Mouse (Mus musculus) embryonic fibroblast, embryonic 13.5 days (primary cell): ENCODE results near the gene Cyb561.

Source experiments
- CTCF ChIP-seq: IDR thresholded peaks from 2 replicates; pipeline ENCODE4 v1.5.1; 2011; ENCODE audit warnings: mild to moderate bottlenecking, control low read depth, low read length, moderate library complexity, borderline replicate concordance; ENCODE audit not compliant: insufficient read depth
- POLR2A ChIP-seq: IDR thresholded peaks from 2 replicates; pipeline ENCODE4 v1.6.1; 2011; ENCODE audit warnings: low read depth, mild to moderate bottlenecking, control low read depth, low read length, moderate library complexity

DNA sequence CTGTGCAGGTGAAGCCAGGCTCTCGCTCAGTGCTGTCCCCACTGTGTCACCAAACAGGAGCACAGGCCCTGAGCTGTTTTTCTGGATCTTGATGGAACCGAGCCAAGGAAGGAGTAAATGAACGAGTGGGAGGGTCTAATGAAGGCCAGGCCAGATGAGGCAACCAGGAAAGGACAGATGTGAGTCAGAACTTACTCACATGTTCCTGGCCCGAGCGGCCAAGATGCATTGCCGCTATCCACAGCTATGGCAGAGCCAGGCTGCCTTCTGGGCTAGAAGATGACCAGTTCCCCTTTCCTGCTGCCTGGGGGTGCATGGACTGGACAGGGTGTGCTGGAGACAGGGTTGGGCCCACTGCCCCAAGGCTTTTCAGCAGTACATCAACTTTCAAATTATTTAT lies 266 bp upstream of the Cyb561 start:
- TF ChIP-seq POLR2A (no peak), CTCF (no peak)
